Mouse (Mus musculus): ENCODE results near the gene Cpd.

Cpd gene

GRCm38 (mm10) chr11:76846878-76847222 is at the start of gene Cpd:
Cpd (minus strand) TSS chr11:76847018.
- DNase-seq (ENCODE audit: low read depth, low spot score): peak; percentile 96

- no peak for DNase-seq (ENCODE audit: low read depth, low spot score)
Measured at GRCm38 (mm10) chr11:76896360-76896759, 49.5 kb upstream of the Cpd start.

- DNase-seq (ENCODE audit: low read depth, low spot score): no peak
Measured at GRCm38 (mm10) chr11:76894240-76894639, 47.4 kb upstream of the Cpd start.

- DNase-seq (ENCODE audit: low read depth, low spot score): no peak
Measured at GRCm38 (mm10) chr11:76893570-76893969, 46.8 kb upstream of the Cpd start.

GRCm38 (mm10) chr11:76892972-76893371 is 46.2 kb upstream of the Cpd start:
- no peak for DNase-seq (ENCODE audit: low read depth, low spot score)

- DNase-seq (ENCODE audit: low read depth, low spot score): no peak
Measured at GRCm38 (mm10) chr11:76891738-76892349, 45.0 kb upstream of the Cpd start.

- DNase-seq (ENCODE audit: low read depth, low spot score): no peak
Measured at GRCm38 (mm10) chr11:76891171-76891570, 44.4 kb upstream of the Cpd start.

- no peak for DNase-seq (ENCODE audit: low read depth, low spot score)
Measured at GRCm38 (mm10) chr11:76889339-76890164, 42.7 kb upstream of the Cpd start.

GRCm38 (mm10) chr11:76884451-76884850 is 37.6 kb upstream of the Cpd start:
- no peak for DNase-seq (ENCODE audit: low read depth, low spot score)

- DNase-seq (ENCODE audit: low read depth, low spot score): no peak
Measured at GRCm38 (mm10) chr11:76879816-76880215, 33.0 kb upstream of the Cpd start.

- no peak for DNase-seq (ENCODE audit: low read depth, low spot score)
Measured at GRCm38 (mm10) chr11:76874766-76875165, 27.9 kb upstream of the Cpd start.

GRCm38 (mm10) chr11:76873865-76874264 is 27.0 kb upstream of the Cpd start:
- no peak for DNase-seq (ENCODE audit: low read depth, low spot score)

- DNase-seq (ENCODE audit: low read depth, low spot score): no peak
Measured at GRCm38 (mm10) chr11:76872556-76873234, 25.9 kb upstream of the Cpd start.

GRCm38 (mm10) chr11:76861185-76861584 is 14.4 kb upstream of the Cpd start:
- DNase-seq (ENCODE audit: low read depth, low spot score): no peak

GRCm38 (mm10) chr11:76859261-76859660 is 12.4 kb upstream of the Cpd start:
- no peak for DNase-seq (ENCODE audit: low read depth, low spot score)

- DNase-seq (ENCODE audit: low read depth, low spot score): no peak
Measured at GRCm38 (mm10) chr11:76858781-76859180, 12.0 kb upstream of the Cpd start.

GRCm38 (mm10) chr11:76857111-76857510 is 10.3 kb upstream of the Cpd start:
- DNase-seq (ENCODE audit: low read depth, low spot score): no peak

GRCm38 (mm10) chr11:76856601-76857000 is 9.8 kb upstream of the Cpd start:
- DNase-seq (ENCODE audit: low read depth, low spot score): no peak

GRCm38 (mm10) chr11:76854475-76855341 is 7.9 kb upstream of the Cpd start:
- DNase-seq (ENCODE audit: low read depth, low spot score): no peak

GRCm38 (mm10) chr11:76851512-76851911 is 4.7 kb upstream of the Cpd start:
- no peak for DNase-seq (ENCODE audit: low read depth, low spot score)

GRCm38 (mm10) chr11:76849596-76849995 is 2.8 kb upstream of the Cpd start:
- DNase-seq (ENCODE audit: low read depth, low spot score): no peak

- no peak for DNase-seq (ENCODE audit: low read depth, low spot score)
Measured at GRCm38 (mm10) chr11:76848081-76848480, 1.3 kb upstream of the Cpd start.

Data from WW6 (cell line).